Mouse (Mus musculus): ENCODE measurements at regions not wholly inside any gene's neighbourhood (a gene's known extent, or its start where the extent isn't known, plus 50 kb on each side); places are given as distances from the start of the nearest gene placed in this dataset.
A peak's percentile ranks its signal among the peaks of the same experiment; 100 is the strongest.
"Not testable (repeated sequence)": the region's sequence is repeated elsewhere in the genome, so short reads cannot be mapped to it uniquely, and the experiment has no call there.

DNA sequence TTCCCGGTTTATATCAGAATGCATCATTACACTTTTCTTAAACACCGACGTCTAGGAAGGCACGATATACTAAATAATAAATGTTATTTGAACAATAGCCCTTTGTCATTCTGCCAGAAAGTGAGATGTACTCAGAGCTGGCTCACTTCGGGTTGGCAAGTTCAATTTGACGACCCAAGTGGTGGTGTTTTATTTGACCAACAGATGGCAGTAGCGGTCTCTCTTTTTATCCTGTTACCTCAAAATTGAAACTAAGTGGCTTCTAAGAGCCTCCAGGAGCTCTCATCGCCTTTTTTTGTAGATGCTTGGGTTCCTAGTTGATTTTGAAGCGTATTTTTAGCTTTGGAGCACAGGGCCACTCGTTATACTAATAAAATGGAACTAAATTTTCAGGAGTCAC lies 66.7 kb upstream of the Chmp2b start:
- peak; percentile 74 for DNase-seq (ENCODE audit: extremely low spot score, low read depth, low spot score)

DNA sequence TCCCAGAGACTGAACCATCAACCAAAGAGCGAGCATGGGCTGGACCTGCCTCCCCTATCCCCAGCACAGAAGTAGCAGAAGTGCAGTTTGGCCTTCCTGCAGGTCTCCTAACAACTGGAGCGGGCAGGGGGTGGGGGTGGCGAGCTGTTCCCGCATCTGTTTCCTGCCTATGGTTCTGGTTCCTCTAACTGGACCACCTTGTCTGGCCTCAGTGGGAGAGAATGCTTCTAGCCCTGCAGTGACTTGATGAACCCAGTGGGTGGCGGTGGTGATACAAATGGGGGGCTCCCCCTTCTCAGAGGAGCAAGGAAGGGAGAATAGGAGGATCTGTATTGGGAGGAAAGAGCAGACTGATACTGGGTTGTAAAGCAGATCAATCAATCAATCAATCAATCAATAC lies 69.2 kb upstream of the Chmp2b start:
- no peak for DNase-seq (ENCODE audit: extremely low spot score, low read depth, low spot score)

DNA sequence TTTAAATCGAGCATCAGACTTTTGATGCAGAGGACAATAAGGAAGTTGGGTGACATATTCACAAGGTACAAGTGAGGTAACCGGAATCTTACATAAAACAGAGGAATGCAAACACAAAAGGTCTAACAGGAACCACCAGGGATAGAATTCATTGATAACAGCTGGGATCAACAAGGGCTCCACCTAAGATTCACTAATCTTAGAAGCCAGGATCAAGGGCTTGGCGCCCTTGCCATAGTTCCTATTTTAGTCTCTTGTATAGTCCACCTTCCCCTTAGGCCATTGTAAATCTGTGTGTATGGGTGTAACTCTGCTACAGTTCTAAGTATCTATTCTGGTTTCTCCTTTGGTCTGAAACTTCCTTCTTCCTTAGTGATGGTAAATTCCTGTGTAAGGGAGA lies 84.2 kb upstream of the Chmp2b start:
- DNase-seq (ENCODE audit: extremely low spot score, low read depth, low spot score): not testable (repeated sequence)

DNA sequence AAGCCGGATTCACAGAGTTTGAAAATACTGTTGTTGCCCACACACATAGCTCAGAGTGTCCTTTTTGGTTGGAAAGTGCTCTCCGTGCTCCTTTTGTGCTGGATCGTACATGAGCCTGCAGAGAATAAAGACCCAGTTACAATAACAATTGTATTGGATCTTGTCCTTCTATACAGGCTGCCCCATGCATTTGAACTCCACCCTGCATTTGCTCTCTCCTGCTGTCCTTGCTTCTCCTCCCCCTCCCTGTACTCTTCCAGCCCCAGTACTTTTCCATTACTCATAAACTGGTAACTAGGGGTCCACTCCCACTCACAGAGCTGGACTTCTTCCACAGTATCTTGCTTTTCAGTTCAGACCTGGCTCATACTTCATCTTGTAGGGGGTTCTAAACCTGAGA lies 86.5 kb upstream of the Chmp2b start:
- DNase-seq (ENCODE audit: extremely low spot score, low read depth, low spot score): no peak

DNA sequence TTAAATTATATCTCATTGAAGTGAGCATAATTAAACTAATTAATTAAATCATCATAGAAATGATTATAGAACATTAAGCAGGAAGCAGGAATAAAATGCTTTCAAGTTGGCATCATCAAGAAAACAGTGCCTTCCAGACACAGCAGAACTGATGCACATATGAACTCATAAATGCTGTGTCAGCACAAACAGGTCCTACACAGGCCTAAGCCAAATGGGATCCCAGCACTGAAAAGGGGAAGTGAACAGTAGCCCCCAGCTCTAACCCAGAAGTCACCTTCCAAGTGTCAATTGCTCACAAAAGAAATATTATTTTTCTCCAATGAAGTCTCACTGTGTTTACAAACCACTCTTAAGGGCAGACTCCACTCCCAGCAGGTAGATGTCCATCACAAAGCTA lies 93.0 kb upstream of the Chmp2b start:
- no peak for DNase-seq (ENCODE audit: extremely low spot score, low read depth, low spot score)

DNA sequence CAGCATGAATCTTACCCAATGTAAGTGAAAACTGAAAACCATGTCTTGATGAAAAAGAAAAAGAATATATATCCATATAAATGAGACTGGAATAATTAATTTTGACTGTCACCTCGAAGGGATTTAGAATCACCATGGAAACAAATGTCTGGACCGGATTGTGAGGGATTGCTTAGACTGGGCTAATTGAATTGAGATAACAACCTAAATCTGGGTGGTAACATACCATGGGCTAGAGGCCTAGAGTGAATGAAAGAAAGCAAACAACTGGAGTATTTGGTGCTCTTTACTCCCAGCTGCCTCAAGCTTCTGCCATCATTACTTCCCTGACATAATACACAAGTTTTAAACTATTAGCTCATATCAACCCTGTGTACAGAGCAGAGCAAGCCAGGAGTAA lies 95.3 kb upstream of the Chmp2b start:
- DNase-seq (ENCODE audit: extremely low spot score, low read depth, low spot score): no peak

DNA sequence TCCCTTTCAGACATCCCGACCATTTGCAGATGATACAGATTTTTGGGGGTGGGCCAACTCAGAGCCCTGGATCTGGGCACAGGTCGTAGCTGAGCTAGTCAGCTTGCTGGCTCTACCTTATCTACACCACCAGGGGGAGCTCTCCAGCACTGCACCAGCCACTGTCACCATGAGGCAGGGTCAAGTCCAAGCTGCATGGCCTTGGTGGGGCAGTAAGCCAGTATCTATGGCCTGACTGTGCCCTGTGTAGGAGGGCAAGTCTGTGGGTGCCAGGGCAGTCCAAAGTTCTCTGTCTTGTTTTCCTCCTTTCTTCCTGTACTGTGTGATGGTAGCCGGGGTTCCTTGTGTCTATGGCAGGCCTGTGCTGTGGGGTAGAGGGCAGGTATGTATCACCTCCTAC lies 102.3 kb upstream of the Chmp2b start:
- no peak for DNase-seq (ENCODE audit: extremely low spot score, low read depth, low spot score)

DNA sequence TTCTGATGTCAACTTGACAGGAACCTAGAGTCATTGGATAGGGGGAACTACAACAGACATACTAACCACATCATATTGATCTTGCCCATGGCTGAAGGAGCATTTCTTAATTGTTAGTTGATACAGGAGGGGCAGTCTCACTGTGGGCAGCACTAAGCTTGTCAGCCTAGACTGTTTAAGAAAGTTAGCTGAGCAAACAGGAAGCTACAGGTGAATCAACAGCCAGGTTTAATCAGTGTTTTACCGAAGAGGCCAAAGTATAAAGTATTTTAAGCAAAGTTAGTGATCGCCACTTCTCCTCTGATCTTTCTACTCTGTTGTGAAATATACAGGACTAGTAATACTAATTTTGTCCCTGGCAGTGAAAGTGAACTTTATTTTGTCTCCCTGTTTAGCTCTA lies 109.6 kb upstream of the Chmp2b start:
- no peak for DNase-seq (ENCODE audit: extremely low spot score, low read depth, low spot score)

DNA sequence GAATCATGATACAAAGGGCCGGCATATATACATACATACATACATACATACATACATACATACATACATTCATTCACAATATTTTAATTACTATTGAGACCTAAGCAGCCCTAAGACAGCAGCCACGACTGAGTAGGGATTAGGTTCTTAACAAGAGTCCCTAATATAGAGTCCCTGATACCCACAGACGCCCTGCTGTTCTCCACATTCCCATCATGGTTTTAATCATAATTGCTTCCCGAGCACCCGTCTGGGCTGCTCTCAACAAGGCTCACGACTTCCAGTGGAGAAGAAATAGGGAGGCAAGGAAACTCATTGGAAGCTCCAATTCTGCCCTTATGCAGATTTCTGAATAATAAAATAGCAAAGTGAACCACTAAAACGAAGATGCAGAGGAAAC lies 120.6 kb upstream of the Chmp2b start:
- no peak for DNase-seq (ENCODE audit: extremely low spot score, low read depth, low spot score)

DNA sequence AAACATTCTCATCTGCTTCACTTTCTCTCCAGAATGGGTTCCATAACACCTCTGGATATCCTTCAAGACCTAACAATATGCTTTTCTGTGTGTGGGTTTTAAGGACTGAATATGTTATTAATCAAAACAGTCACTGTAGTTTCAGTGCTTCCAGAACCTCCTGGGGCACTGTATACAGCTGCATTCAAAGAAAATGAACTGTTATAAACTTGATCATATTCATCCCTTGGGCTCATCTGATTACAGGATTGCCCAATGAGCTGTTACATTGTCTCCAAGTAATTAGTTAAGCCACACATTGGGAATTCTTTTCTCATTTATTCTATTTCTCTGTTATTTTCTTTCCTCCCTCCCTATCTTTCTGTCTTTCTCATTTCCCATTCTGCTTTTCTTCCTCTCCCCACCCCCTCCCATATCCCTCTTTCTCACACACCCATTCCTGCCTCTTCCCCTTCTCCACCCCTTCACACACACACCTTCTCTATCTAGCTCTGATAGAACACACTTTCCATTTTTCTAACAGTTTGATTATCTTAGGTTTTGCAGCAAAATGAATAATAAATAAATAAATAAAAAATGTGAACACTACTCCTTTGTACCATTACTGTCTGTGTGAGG lies 121.3 kb upstream of the Chmp2b start:
- no peak for DNase-seq (ENCODE audit: extremely low spot score, low read depth, low spot score)

DNA sequence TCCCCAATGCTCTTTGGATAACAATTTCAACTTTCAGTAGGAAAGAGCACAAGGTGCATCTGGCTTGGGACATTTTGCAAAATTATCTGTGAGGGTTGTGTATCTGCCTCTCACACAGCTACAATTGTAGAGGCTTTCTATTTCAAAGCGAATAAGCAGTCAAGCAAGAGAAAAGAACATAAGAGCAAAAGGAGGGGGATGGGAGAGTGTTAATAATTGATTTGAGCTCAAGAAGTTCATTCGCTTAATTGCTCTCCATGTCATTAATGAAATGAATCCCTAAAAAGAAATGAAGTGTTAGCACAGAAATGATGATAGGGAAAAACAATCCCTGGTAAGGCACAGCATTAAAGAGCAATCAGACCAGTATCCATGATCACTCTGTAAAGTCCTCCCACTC lies 121.4 kb upstream of the Vgll3 start:
- DNase-seq (ENCODE audit: extremely low spot score, low read depth, low spot score): no peak

DNA sequence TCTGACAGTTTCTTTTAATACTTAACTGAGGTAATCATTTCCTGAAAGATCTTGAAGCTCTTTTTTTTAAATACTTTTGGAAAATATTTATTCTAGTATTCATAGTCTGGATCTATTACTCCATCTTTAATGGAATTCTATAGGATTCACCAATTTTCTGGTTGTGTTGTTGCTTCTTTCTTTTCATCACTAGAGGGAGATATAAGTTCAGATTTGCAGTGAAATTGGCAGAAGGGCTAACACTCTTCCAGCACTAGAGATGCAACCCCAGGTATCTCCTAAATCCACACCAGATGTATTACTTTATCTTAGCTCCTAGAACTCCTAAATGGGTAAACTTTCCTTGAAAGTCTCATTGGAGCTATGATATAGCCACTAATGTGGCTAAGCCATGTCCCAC lies 99.4 kb upstream of the Vgll3 start:
- no peak for DNase-seq (ENCODE audit: extremely low spot score, low read depth, low spot score)

DNA sequence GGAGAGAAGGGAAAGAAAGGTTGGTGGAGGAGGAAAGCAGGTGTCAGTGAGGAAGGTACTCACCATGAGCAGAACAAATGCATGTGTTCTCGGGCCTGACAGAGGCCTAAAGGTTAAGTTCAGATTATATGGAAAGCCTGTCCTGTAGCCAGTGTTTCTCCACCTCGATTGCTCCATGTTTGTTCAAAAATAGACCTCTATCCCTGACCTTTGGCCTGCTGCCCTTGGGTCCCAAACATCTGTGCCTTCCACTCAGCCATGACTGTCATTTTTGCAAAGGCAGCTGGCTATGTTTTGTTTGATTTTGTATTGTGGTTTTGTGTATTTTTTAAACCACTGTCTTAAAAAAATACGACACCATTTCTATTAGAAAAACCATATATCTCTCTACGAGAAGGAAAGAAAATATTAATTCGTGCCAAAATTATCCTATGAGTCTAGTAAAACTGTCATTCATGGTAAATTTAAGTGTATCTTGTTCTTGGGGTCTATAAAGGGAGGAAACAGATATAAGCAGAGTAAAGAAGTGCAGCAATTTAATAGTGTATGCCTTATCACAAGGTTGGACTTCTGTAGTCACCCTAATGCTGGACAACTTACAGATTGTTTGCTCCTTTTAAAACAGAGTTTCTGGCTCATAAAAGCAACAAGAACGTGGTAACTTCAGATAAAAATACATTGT lies 96.1 kb upstream of the Vgll3 start:
- no peak for DNase-seq (ENCODE audit: extremely low spot score, low read depth, low spot score)

DNA sequence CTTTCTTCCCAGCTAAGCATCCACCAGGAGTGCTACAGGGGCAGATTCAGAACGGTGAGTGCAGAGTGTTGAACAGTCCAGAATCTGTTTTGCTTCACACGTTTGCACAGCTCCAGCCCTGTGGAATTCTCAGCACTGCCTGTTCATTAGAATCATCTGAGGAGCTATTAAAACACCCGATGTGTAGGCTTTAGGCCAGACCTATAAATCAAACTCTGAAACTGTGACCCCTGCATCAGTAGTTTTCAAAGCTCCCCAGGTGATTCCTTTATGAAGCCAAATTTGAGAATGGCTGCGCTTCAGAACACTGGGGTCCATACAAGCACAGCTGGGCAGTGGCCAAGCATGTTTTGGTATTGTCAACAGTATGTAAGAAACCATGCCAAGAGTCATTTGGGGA lies 94.1 kb upstream of the Vgll3 start:
- DNase-seq (ENCODE audit: extremely low spot score, low read depth, low spot score): peak; percentile 46

DNA sequence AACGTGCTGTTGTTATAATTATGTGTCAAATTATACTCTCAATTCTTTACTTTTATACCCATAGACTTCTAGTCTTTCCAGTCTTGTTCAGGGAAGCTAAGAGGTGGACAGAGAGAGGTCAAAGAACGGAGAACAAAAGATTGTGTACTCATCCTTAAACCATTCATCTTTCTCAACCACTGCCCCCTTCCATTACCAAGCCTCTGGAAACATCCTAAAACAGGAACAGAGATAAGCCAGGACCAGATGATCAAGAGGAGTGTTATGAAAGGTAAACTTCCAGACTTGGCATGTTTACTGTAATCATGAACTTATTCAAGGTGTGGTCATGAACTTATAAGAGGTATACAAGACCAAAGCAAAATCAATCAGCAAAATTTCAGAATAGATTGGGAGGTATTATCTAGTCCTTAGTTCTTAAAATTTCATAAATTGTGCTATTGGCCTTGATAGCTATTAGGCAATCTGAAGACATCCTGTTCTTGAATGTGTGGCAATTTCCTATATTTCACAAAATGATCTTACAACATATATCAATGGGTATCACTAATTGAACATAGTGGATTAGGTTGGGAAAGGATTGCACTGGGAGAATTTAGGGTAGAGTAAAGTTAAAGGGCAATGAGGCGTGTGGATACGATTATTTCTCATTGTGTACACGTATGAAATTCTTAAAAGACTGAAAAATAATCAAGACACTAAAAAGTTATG lies 89.3 kb upstream of the Vgll3 start:
- DNase-seq (ENCODE audit: extremely low spot score, low read depth, low spot score): no peak

DNA sequence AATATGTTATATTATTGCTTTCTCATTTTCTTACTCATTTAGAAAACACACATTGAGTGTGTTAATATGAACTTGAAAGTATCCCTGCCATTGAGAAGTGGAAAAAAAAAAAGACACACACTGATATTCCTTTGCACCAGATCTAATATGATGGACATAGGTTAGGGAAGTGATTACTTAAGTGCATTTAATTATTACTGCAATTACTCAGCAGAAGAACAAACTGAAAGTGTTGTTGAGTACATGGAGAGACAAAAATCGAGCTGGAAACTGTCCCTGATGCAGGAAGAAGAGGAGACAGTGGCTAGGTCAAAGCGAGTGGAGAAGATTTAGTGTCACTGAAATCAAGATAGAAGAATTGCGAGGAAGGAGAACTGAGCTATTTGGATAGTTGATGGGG lies 88.8 kb upstream of the Vgll3 start:
- no peak for DNase-seq (ENCODE audit: extremely low spot score, low read depth, low spot score)

DNA sequence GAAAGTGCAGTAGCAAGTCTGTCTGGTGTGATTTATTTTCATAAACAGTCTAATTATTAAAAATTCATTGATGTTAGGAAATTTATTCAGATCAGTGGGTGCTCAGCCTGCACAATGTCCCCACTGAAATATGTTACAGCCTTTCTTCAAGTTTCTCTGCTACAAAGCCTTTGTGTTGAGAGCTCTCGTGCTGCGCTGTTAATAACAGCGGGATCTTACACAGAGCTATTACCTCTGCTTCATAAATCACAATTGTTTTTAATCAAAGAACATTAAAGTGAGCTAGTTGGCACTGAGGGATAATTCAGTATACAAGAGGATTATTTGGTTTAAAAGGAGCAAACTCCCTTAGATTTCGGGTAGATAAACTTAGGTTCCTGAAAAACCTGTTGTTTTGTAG lies 85.7 kb upstream of the Vgll3 start:
- DNase-seq (ENCODE audit: extremely low spot score, low read depth, low spot score): no peak

DNA sequence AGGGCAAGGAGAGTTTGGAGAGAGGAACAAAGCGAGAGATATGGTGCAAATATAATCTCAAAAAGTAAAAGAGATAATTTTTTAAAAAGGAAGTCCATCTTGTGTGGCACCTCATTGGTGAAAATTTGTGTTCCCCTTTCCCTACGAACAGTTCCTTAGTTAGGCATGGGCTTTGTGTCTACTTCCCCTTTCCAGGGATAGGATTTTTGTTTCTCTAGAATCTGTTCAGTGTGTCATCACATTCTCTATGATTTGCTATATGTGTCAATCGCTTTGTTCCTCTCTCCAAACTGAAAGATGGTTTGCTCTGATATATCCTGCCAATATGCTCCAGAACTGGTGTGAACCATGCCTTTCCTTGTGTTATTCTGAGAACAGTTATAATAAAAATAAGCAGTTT lies 75.4 kb upstream of the Vgll3 start:
- DNase-seq (ENCODE audit: extremely low spot score, low read depth, low spot score): no peak

DNA sequence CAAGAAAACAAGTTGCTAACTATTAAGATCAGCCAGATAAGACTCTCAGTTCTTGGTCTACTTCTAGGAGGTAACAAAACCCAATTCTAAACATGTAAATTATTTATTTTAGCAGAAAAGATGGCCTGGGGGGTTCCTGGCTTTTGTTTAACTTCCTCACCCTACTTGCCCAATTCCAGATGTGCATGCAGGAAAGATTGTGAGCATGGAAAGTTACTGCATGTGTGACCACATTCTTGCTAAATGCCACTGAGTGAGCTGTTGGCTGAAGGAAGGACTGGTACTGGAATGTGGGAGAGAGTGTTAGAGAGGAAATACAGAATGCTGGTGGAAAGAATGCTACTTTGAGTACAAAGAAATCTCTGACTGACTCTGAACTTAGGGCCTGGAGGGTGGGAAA lies 72.1 kb upstream of the Vgll3 start:
- DNase-seq (ENCODE audit: extremely low spot score, low read depth, low spot score): no peak

DNA sequence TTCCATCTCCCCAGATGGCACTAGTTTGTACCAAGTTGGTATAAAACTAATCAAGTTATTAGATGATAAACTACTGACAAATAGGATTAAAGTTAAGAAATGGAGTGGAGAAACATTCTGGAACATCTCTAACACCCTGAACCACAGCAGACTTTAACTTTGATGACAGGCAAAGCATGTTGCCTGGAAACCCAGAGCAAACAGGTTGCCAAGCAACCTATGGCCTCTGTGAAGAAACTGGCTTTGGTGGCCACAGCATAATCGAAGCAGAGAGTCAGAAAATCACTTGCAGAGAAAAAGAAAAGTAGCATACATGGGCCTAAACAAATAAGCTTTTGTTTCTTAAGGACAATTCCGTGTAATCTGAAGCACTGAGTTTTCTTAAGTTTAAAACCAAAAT lies 59.4 kb upstream of the Vgll3 start:
- DNase-seq (ENCODE audit: extremely low spot score, low read depth, low spot score): no peak
